Mouse (Mus musculus): ENCODE data around the gene A930033H14Rik. TPM values are rescaled to one million over a fixed set of nuclear protein-coding genes. Genes with fewer than 3 reads are reported as not detected.

A930033H14Rik gene
- polyA plus RNA-seq, 1 experiment from 2014 or later: 1.2 TPM

Other genes with a start within 250 kb of the A930033H14Rik start
- gene Rhobtb1, start 61.7 kb downstream of the A930033H14Rik start, polyA plus RNA-seq (2016; fragmentation: Nextera tagmentation; extraction: Ambion mirVana): 17.1 and 19.3 TPM in 2 replicates
- 534 and 541 TPM in 2 replicates for gene Cdk1, start 139.8 kb upstream of the A930033H14Rik start, polyA plus RNA-seq (2016; fragmentation: Nextera tagmentation; extraction: Ambion mirVana)
- gene Ank3, start 185.7 kb upstream of the A930033H14Rik start, polyA plus RNA-seq (2016; fragmentation: Nextera tagmentation; extraction: Ambion mirVana): 36.7 and 36.9 TPM in 2 replicates

Data from embryonic facial prominence, embryonic 10.5 days (tissue).